Mouse (Mus musculus): Measurements from ENCODE around the gene Prr15l. TPM values are rescaled to one million over a fixed set of nuclear protein-coding genes. Genes with fewer than 3 reads are reported as not detected.

Gene Prr15l
- polyA plus RNA-seq (2014; fragmentation: Nextera tagmentation; extraction: Ambion mirVana), result 1.8 and 2.2 TPM in 2 replicates

DNA sequence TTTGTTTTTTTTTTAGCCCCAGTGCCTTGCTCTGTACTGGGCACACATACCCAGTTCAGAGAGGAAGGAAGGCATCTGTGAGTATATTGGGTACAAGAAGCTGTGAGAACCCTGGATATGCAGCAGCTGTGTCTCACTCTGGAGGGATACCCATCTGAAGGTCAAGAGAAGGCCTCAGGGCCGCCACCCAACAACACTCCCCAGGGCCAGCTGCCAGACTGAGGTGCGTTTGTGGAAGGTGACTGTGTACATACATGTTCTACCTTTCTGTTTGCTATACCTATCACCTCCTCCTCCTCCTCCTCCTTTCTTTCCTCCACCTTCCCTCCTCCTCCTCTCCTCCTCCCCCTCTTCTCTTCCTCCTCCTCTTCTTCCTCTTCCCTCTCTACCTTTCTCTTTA is at the start of gene Prr15l:
Prr15l (plus strand) TSS at position 17 of the 400 bp plus-strand sequence.
- H3K4me1 ChIP-seq (replicated peaks; ENCODE audit: control insufficient read depth, insufficient read depth, low read length), result peaks cover 48% of the 10 kb centered on the region
- H3K4me2 ChIP-seq, result peak within 1 kb of the TSS; percentile 26
- no peaks in the 10 kb centered on the region for H3K9me3 ChIP-seq (ENCODE audit: control insufficient read depth, low read length)
- no peak for ATAC-seq (replicated peaks; ENCODE audit: low FRiP score)
- WGBS, result 70% methylated on average over 2 of the region's 2 CpGs
- peaks cover 12% of the 10 kb centered on the region; the same call in 1 of the 2 replicates for H3K27me3 ChIP-seq (replicated peaks; ENCODE audit: control insufficient read depth, insufficient read depth, low read length)
- H3K36me3 ChIP-seq (ENCODE audit: control insufficient read depth, insufficient read depth, low read length), result no peaks in the 10 kb centered on the region
- H3K27ac ChIP-seq (ENCODE audit: low read depth, low read length), result no peak within 1 kb of the TSS
- no peak within 1 kb of the TSS for H3K9ac ChIP-seq (ENCODE audit: low read depth, low read length)
- no peak within 1 kb of the TSS for H3K4me3 ChIP-seq (ENCODE audit: low read depth, low read length)
- no peak for DNase-seq (ENCODE audit: low spot score)

DNA sequence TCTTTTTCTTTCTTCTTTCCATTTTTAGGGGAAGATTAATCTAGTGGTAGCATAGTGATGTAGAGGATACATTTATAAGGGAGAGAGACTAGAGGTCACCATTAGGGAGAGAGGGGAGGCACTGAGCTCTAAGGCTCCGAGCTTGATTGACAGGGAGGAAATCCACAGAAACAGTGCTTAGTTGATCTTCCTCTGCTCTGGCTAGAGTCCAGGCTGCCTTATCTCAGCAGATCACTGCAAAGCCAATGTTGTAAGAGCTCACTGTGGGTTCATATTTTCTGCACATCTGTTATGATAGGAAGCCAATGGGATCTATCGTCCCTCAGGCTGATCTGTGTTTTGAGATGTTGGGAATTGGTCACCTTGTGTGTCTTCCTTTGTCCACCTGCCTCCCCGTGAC is 49.2 kb upstream of the Prr15l start:
- H3K9me3 ChIP-seq (ENCODE audit: control insufficient read depth, low read length), result no peaks in the 10 kb centered on the region
- peaks cover 29% of the 10 kb centered on the region for H3K4me1 ChIP-seq (replicated peaks; ENCODE audit: control insufficient read depth, insufficient read depth, low read length)
- H3K9ac ChIP-seq (ENCODE audit: low read depth, low read length), result no peak overlapping the region
- peaks cover 28% of the 10 kb centered on the region for H3K27me3 ChIP-seq (replicated peaks; ENCODE audit: control insufficient read depth, insufficient read depth, low read length)
- H3K4me2 ChIP-seq, result no peak overlapping the region
- DNase-seq (ENCODE audit: low spot score) (no peak), ATAC-seq (replicated peaks; ENCODE audit: low FRiP score) (no peak)
- H3K36me3 ChIP-seq (ENCODE audit: control insufficient read depth, insufficient read depth, low read length), result no peaks in the 10 kb centered on the region
- no peak overlapping the region for H3K27ac ChIP-seq (ENCODE audit: low read depth, low read length)
- no peak overlapping the region for H3K4me3 ChIP-seq (ENCODE audit: low read depth, low read length)
- 25% methylated on average over 3 of the region's 3 CpGs for WGBS

DNA sequence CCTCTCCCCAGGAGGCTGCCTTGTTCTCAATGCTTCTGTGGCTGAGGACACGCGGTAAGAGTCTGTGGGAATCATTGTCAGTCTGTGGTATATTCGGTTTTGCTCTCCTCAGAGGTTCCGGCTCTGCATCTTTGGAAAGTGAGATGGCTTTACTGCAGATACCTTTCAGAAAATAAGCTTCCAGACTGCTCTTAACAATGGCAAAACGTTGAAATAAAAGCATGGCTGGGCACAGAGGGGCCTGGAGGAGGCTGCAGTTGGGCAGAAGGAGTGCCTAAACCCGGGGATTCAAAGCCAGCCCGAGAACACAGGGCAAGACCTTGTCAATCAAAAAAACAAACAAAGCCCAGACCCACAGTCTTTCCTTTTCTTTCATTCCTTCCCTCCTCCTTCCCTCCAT is 48.5 kb upstream of the Prr15l start:
- no peak overlapping the region for H3K4me3 ChIP-seq (ENCODE audit: low read depth, low read length)
- ATAC-seq (replicated peaks; ENCODE audit: low FRiP score) (no peak), DNase-seq (ENCODE audit: low spot score) (no peak)
- H3K4me1 ChIP-seq (replicated peaks; ENCODE audit: control insufficient read depth, insufficient read depth, low read length), result peaks cover 24% of the 10 kb centered on the region
- no peak overlapping the region for H3K9ac ChIP-seq (ENCODE audit: low read depth, low read length)
- WGBS, result 25% methylated on average over 7 of the region's 7 CpGs
- no peak overlapping the region for H3K27ac ChIP-seq (ENCODE audit: low read depth, low read length)
- no peaks in the 10 kb centered on the region for H3K36me3 ChIP-seq (ENCODE audit: control insufficient read depth, insufficient read depth, low read length)
- no peaks in the 10 kb centered on the region for H3K9me3 ChIP-seq (ENCODE audit: control insufficient read depth, low read length)
- H3K4me2 ChIP-seq, result no peak overlapping the region
- peaks cover 22% of the 10 kb centered on the region for H3K27me3 ChIP-seq (replicated peaks; ENCODE audit: control insufficient read depth, insufficient read depth, low read length)

DNA sequence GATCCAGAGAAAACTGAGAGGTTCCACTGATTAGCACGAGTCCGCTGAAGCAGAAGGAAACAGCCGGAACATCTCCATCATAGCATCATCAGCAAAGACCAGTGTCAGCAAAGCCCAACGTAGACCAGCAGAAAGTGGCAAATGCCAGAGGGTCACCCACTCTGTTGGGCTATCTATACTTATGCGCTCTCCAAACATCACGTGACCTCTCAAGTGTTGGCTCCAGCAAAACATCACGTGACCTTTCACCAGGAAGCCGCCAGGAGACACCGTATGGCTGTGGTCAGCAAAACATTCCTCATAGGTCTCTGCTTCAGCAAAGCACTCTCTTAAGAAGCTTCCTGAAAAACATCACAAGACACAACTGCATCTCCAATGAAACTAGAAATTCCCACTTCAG is 47.6 kb upstream of the Prr15l start:
- no peak overlapping the region for H3K9ac ChIP-seq (ENCODE audit: low read depth, low read length)
- no peaks in the 10 kb centered on the region for H3K36me3 ChIP-seq (ENCODE audit: control insufficient read depth, insufficient read depth, low read length)
- peaks cover 24% of the 10 kb centered on the region for H3K4me1 ChIP-seq (replicated peaks; ENCODE audit: control insufficient read depth, insufficient read depth, low read length)
- no peak overlapping the region for H3K27ac ChIP-seq (ENCODE audit: low read depth, low read length)
- ATAC-seq (replicated peaks; ENCODE audit: low FRiP score), result no peak
- H3K9me3 ChIP-seq (ENCODE audit: control insufficient read depth, low read length), result no peaks in the 10 kb centered on the region
- H3K4me3 ChIP-seq (ENCODE audit: low read depth, low read length), result no peak overlapping the region
- no peak overlapping the region for H3K4me2 ChIP-seq
- DNase-seq (ENCODE audit: low spot score), result no peak
- peaks cover 20% of the 10 kb centered on the region for H3K27me3 ChIP-seq (replicated peaks; ENCODE audit: control insufficient read depth, insufficient read depth, low read length)
- WGBS, result 62% methylated on average over 9 of the region's 9 CpGs

DNA sequence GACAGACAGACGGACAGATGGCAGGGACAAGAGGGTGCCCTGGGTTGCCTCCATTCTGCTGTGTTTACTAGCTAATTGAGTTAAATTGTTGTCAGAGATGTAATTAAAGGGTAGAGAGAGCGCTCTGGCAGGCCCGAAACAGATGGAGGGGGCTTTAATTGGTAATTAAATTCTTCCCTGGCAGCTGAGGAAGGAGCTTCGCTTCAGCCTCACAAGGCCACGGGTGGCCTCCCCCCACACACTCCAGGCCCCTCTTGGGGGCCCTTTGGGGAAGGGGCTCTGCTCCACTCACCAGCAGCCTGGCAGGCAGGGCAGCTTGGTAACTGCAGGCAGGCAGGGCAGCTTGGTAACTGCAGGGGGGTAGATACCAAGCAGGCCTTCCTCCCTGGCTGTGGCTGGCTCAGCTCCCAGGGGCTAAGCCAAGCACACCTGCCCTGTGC is 42.0 kb upstream of the Prr15l start:
- ATAC-seq (replicated peaks; ENCODE audit: low FRiP score), result no peak
- Histone ChIP-seq H3K9ac (ENCODE audit: low read depth, low read length) (no peak overlapping the region), H3K4me1 (replicated peaks; ENCODE audit: control insufficient read depth, insufficient read depth, low read length) (peaks cover 5% of the 10 kb centered on the region; the same call in 1 of the 2 replicates), H3K36me3 (ENCODE audit: control insufficient read depth, insufficient read depth, low read length) (no peaks in the 10 kb centered on the region), H3K27ac (ENCODE audit: low read depth, low read length) (no peak overlapping the region), H3K4me2 (no peak overlapping the region), H3K9me3 (ENCODE audit: control insufficient read depth, low read length) (no peaks in the 10 kb centered on the region), H3K27me3 (replicated peaks; ENCODE audit: control insufficient read depth, insufficient read depth, low read length) (no peaks in the 10 kb centered on the region), H3K4me3 (ENCODE audit: low read depth, low read length) (no peak overlapping the region)
- 60% methylated on average over 5 of the region's 5 CpGs for WGBS
- DNase-seq (ENCODE audit: low spot score), result no peak

DNA sequence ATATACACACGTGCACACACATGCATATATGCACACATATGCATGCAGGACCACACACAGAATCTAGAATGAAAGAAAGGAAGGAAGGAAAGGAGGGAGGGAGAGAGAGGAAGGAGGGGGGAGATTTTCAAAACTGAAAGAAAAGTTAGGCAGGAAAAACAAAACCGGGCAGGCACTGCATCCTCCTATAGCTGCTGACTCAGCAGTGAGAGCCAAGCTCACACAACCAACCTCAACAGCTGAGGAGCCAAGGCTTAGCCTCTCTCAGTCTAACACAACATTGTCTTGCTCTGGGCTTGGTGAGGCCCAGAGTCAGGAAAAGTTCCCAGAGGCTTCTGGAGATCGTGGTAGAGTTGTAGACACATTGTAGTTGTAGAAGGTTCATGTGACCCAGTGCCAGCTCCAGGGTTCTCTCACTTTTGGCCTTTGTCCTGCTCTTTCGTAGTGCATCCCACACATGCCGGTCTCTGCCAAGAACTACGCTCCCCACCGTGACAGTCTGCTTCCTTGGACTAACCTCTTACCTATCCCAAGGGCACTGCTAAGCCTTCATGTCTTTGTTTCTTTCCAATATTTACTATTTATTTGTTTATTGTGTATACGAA is 40.9 kb upstream of the Prr15l start:
- no peak overlapping the region for H3K4me3 ChIP-seq (ENCODE audit: low read depth, low read length)
- H3K27me3 ChIP-seq (replicated peaks; ENCODE audit: control insufficient read depth, insufficient read depth, low read length), result no peaks in the 10 kb centered on the region; the same call in 1 of the 2 replicates
- no peak for ATAC-seq (replicated peaks; ENCODE audit: low FRiP score)
- no peak overlapping the region for H3K27ac ChIP-seq (ENCODE audit: low read depth, low read length)
- H3K9ac ChIP-seq (ENCODE audit: low read depth, low read length), result no peak overlapping the region
- H3K4me2 ChIP-seq, result no peak overlapping the region
- no peaks in the 10 kb centered on the region for H3K36me3 ChIP-seq (ENCODE audit: control insufficient read depth, insufficient read depth, low read length)
- WGBS, result 75% methylated on average over 8 of the region's 8 CpGs
- H3K4me1 ChIP-seq (replicated peaks; ENCODE audit: control insufficient read depth, insufficient read depth, low read length), result peaks cover 6% of the 10 kb centered on the region
- DNase-seq (ENCODE audit: low spot score), result no peak
- no peaks in the 10 kb centered on the region for H3K9me3 ChIP-seq (ENCODE audit: control insufficient read depth, low read length)

DNA sequence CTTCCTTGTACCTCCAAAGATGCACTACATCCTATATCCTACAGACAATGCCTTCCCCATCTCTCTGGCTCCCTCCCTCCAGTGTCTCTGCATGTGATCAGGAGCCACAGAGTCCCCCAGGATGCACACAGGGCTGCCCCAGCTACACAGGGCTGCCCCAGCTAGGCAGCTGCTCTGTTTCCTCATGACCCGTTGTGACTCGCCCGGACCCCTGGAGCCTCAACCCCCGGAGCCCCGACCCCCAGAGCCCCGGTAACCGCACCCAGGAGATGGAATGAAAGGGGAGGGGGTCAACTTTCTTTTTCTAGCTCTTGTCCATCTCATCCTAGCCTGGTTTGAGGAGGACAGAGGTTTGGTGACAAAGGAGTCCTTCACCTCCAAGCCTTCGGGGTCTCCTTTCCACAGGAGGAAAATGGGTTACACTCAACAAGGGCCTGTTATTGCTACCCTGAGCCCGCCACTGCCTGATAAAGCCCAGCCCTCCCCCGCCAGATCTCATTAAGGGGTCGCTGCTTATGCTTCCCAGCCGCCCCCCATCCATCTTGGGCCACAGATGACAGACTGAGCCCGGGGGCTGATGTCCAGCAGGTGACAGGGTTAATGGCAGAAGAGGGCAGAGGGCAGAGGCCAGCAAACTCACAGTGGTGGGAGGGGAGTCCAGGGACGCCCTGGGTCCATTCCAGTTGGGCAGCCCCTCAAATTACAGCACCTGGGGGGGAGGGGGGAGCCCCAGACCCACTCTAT is 35.9 kb upstream of the Prr15l start:
- no peak for DNase-seq (ENCODE audit: low spot score)
- H3K9ac ChIP-seq (ENCODE audit: low read depth, low read length), result no peak overlapping the region
- H3K9me3 ChIP-seq (ENCODE audit: control insufficient read depth, low read length), result no peaks in the 10 kb centered on the region
- no peak for ATAC-seq (replicated peaks; ENCODE audit: low FRiP score)
- no peak overlapping the region for H3K27ac ChIP-seq (ENCODE audit: low read depth, low read length)
- 56% methylated on average over 14 of the region's 14 CpGs for WGBS
- peaks cover 8% of the 10 kb centered on the region; the same call in 1 of the 2 replicates for H3K4me1 ChIP-seq (replicated peaks; ENCODE audit: control insufficient read depth, insufficient read depth, low read length)
- H3K4me3 ChIP-seq (ENCODE audit: low read depth, low read length), result no peak overlapping the region
- no peaks in the 10 kb centered on the region; the same call in 1 of the 2 replicates for H3K27me3 ChIP-seq (replicated peaks; ENCODE audit: control insufficient read depth, insufficient read depth, low read length)
- H3K36me3 ChIP-seq (ENCODE audit: control insufficient read depth, insufficient read depth, low read length), result no peaks in the 10 kb centered on the region
- H3K4me2 ChIP-seq, result no peak overlapping the region

DNA sequence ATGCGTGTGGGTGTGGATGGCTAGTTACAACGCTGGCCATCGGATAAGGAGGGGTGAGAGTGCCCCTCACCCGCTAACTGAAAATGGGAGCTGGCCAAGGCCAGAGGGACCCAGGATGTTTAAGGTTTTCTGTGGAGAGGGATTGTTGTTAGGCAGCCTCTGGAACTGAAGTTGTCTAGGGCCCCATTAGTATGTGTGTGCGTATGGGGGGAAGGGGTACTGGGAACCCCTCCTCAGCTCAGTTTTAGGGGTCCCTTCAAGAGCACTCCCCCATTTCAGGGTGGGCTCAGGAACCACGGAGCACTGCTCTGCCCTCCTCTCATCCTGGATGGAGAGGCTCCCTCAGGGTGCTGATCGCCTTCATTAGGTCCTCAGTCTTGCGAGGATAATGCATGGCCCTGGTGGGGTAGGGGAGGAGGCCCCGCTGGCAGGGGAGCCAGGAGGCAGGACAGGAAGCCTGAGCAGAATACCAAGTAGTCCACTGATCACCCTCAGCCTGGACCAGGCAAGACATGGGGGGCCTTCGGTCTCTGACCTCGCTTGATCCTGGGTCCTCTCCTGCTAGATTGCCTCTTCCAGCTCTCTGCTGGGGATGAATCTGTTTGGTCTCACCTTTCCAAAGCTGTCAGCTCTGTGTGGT is 34.6 kb upstream of the Prr15l start:
- no peaks in the 10 kb centered on the region; the same call in 1 of the 2 replicates for H3K27me3 ChIP-seq (replicated peaks; ENCODE audit: control insufficient read depth, insufficient read depth, low read length)
- 64% methylated on average over 11 of the region's 11 CpGs for WGBS
- H3K4me2 ChIP-seq, result no peak overlapping the region
- no peak overlapping the region for H3K4me3 ChIP-seq (ENCODE audit: low read depth, low read length)
- DNase-seq (ENCODE audit: low spot score) (no peak), ATAC-seq (replicated peaks; ENCODE audit: low FRiP score) (no peak)
- no peaks in the 10 kb centered on the region for H3K9me3 ChIP-seq (ENCODE audit: control insufficient read depth, low read length)
- H3K27ac ChIP-seq (ENCODE audit: low read depth, low read length), result no peak overlapping the region
- no peak overlapping the region for H3K9ac ChIP-seq (ENCODE audit: low read depth, low read length)
- peaks cover 8% of the 10 kb centered on the region; the same call in 1 of the 2 replicates for H3K4me1 ChIP-seq (replicated peaks; ENCODE audit: control insufficient read depth, insufficient read depth, low read length)
- H3K36me3 ChIP-seq (ENCODE audit: control insufficient read depth, insufficient read depth, low read length), result no peaks in the 10 kb centered on the region

All from liver, embryonic 11.5 days (tissue).